In the genomic region with DNA sequence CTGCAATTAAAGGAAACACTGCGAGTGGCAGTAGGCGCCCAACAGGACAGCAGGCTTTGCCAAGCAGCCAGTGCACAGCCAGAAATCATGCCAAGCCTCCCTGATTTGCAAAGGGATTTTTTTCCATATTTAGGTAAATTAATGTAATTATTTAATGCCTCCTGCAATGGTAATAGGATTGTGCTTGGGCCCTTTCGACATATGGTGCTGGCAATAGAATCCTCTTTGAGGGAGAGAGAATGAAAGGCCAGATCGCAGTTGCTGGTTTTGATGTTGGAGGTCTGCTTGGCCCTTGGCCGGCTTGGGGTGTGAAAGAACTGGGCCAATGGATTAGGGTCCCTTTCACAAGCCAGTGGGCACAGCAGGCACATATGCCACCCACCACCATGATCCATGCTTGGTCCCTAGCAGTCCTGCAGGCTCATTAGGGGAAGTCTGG, we compare ENCODE assay signal across 19 mouse cellular contexts.
DNase-seq lines count a peak whose midpoint lies in the region; ATAC-seq lines count a peak whose summit lies in the region.
"Had no signal": no experiment of that assay in that cellular context is flagged by ENCODE, and none has a peak within 500 bp of the region (broad histone marks: within the 10 kb centered on the region; RNA-seq: fewer than 3 reads in every experiment).

No protein-coding gene starts in this region.

- H3K36me3 ChIP-seq in forebrain, embryonic 15.5 days: no peaks in the 10 kb centered on the region
- H3K36me3 ChIP-seq in forebrain, embryonic 11.5 days (ENCODE audit: control insufficient read depth, insufficient read depth, low read length): no peaks in the 10 kb centered on the region
- H3K36me3 ChIP-seq in heart, embryonic 11.5 days (ENCODE audit: control insufficient read depth, insufficient read depth, low read length): no peaks in the 10 kb centered on the region
- H3K36me3 ChIP-seq: heart, embryonic 13.5 days; liver, embryonic 12.5 days; midbrain, embryonic 15.5 days had no signal

- no peak overlapping the region for H3K4me3 ChIP-seq in forebrain, embryonic 15.5 days
- no peak overlapping the region for H3K4me3 ChIP-seq in forebrain, embryonic 11.5 days (ENCODE audit: low read depth, low read length)
- H3K4me3 ChIP-seq in heart, embryonic 11.5 days (ENCODE audit: low read depth, low read length): no peak overlapping the region
- H3K4me3 ChIP-seq: erythroblast, embryonic 14.5 days; heart, embryonic 13.5 days; liver, embryonic 12.5 days; midbrain, embryonic 15.5 days had no signal

- no peaks in the 10 kb centered on the region for H3K9me3 ChIP-seq in forebrain, embryonic 15.5 days
- H3K9me3 ChIP-seq in forebrain, embryonic 11.5 days (ENCODE audit: control insufficient read depth, low read length): no peaks in the 10 kb centered on the region
- no peaks in the 10 kb centered on the region for H3K9me3 ChIP-seq in heart, embryonic 11.5 days (replicated peaks; ENCODE audit: control insufficient read depth, low read length)
- H3K9me3 ChIP-seq: heart, embryonic 13.5 days; liver, embryonic 12.5 days; midbrain, embryonic 15.5 days had no signal

- H3K27ac ChIP-seq in forebrain, embryonic 15.5 days (replicated peaks): no peak overlapping the region
- H3K27ac ChIP-seq in forebrain, embryonic 11.5 days (ENCODE audit: low read depth, low read length): no peak overlapping the region
- no peak overlapping the region for H3K27ac ChIP-seq in heart, embryonic 11.5 days (ENCODE audit: low read depth, low read length)
- H3K27ac ChIP-seq: heart, embryonic 13.5 days; liver, embryonic 12.5 days; midbrain, embryonic 15.5 days had no signal

- 51% methylated on average over 5 of the region's 5 CpGs for WGBS in forebrain, embryonic 15.5 days
- WGBS in forebrain, embryonic 11.5 days: 88% methylated on average over 5 of the region's 5 CpGs
- WGBS in heart, embryonic 11.5 days (ENCODE audit: insufficient replicate concordance): 83% methylated on average over 5 of the region's 5 CpGs

- H3K4me1 ChIP-seq in forebrain, embryonic 15.5 days: peaks cover 14% of the 10 kb centered on the region
- no peaks in the 10 kb centered on the region for H3K4me1 ChIP-seq in forebrain, embryonic 11.5 days (replicated peaks; ENCODE audit: control insufficient read depth, insufficient read depth, low read length)
- no peaks in the 10 kb centered on the region for H3K4me1 ChIP-seq in heart, embryonic 11.5 days (ENCODE audit: control insufficient read depth, insufficient read depth, low read length)
- H3K4me1 ChIP-seq: liver, embryonic 12.5 days; midbrain, embryonic 15.5 days had no signal

- H3K4me2 ChIP-seq in forebrain, embryonic 15.5 days (replicated peaks): no peak overlapping the region
- no peak overlapping the region for H3K4me2 ChIP-seq in forebrain, embryonic 11.5 days (ENCODE audit: low read depth, low read length, severe bottlenecking)
- H3K4me2 ChIP-seq in heart, embryonic 11.5 days: no peak overlapping the region
- H3K4me2 ChIP-seq: heart, embryonic 13.5 days; liver, embryonic 12.5 days; lung, embryonic 14.5 days; midbrain, embryonic 15.5 days had no signal

- H3K27me3 ChIP-seq in forebrain, embryonic 15.5 days: no peaks in the 10 kb centered on the region; the same call in 1 of the 2 replicates
- no peaks in the 10 kb centered on the region; the same call in 1 of the 2 replicates for H3K27me3 ChIP-seq in forebrain, embryonic 11.5 days (ENCODE audit: control insufficient read depth, insufficient read depth, low read length)
- H3K27me3 ChIP-seq in heart, embryonic 11.5 days (ENCODE audit: control insufficient read depth, insufficient read depth, low read length): no peaks in the 10 kb centered on the region
- H3K27me3 ChIP-seq: heart, embryonic 13.5 days; liver, embryonic 12.5 days; midbrain, embryonic 15.5 days had no signal

- ATAC-seq in forebrain, embryonic 15.5 days (replicated peaks): peak; percentile 81
- ATAC-seq in forebrain, embryonic 11.5 days (replicated peaks; ENCODE audit: low FRiP score): no peak
- no peak for ATAC-seq in heart, embryonic 11.5 days (replicated peaks; ENCODE audit: insufficient number of reproducible peaks, low FRiP score, low TSS enrichment)
- ATAC-seq: liver, embryonic 12.5 days; midbrain, embryonic 15.5 days had no signal

- no peak for DNase-seq in forebrain, embryonic 11.5 days (ENCODE audit: low spot score)
- peak; percentile 80 for DNase-seq in retina, postnatal 1 day
- DNase-seq in retina, embryonic 14.5 days (ENCODE audit: low spot score): no peak
- DNase-seq in cerebellum, postnatal 14 days: peak; percentile 79 to 85
- no peak for DNase-seq in ovary, adult 18-20 months (ENCODE audit: low spot score)
- DNase-seq: adrenal gland, adult 2 months; gastrocnemius, postnatal 36 days; heart, postnatal 36 days; kidney, adult 2 months; kidney, postnatal 36 days; lung, embryonic 14.5 days; right cerebral cortex, postnatal 25 days; thymus, postnatal 25 days had no signal

- no peak overlapping the region for H3K9ac ChIP-seq in forebrain, embryonic 15.5 days (replicated peaks)
- H3K9ac ChIP-seq in forebrain, embryonic 11.5 days (ENCODE audit: low read length): no peak overlapping the region
- H3K9ac ChIP-seq in heart, embryonic 11.5 days (ENCODE audit: low read depth, low read length): no peak overlapping the region
- H3K9ac ChIP-seq: heart, embryonic 13.5 days; liver, embryonic 12.5 days; lung, embryonic 14.5 days; midbrain, embryonic 15.5 days had no signal

Comparison
In these comparisons a context has a peak if more than half of its experiments do, and no peak if none do; other contexts are left out.
1. DNase-seq: peak in retina, postnatal 1 day (single experiment) and cerebellum, postnatal 14 days (2 of 2); none in forebrain, embryonic 11.5 days (single experiment), retina, embryonic 14.5 days (single experiment) and ovary, adult 18-20 months (single experiment).